Mouse (Mus musculus) C2C12 (cell line): ENCODE results near the gene Ugt1a9.
"Not testable (repeated sequence)": the region's sequence is repeated elsewhere in the genome, so short reads cannot be mapped to it uniquely, and the experiment has no call there.

Experiments
- CEBPB ChIP-seq: IDR thresholded peaks from one replicate; pipeline ENCODE4 v1.6.1; 2011; ENCODE audit warnings: low read depth, mild to moderate bottlenecking, control low read depth, moderate library complexity
- CTCF ChIP-seq: IDR thresholded peaks from one replicate; pipeline ENCODE4 v1.5.1; 2011; ENCODE audit not compliant: control insufficient read depth, insufficient read depth, insufficient read length
- FOSL1 ChIP-seq: IDR thresholded peaks from one replicate; pipeline ENCODE4 v1.8.0; 2011; ENCODE audit warnings: mild to moderate bottlenecking, low read length; ENCODE audit not compliant: poor library complexity, insufficient read depth, severe bottlenecking
- MAX ChIP-seq: IDR thresholded peaks from one replicate; pipeline ENCODE4 v1.6.1; 2011; ENCODE audit warnings: mild to moderate bottlenecking, control low read depth
- MYOG ChIP-seq: IDR thresholded peaks from one replicate; pipeline ENCODE4 v1.6.1; 2011; ENCODE audit not compliant: control insufficient read depth, insufficient read length; ENCODE audit errors: extremely low read depth
- USF1 ChIP-seq: IDR thresholded peaks from one replicate; pipeline ENCODE4 v1.6.1; 2011; ENCODE audit warnings: low read depth, mild to moderate bottlenecking, control low read depth, moderate library complexity

- TF ChIP-seq CTCF, USF1, MAX, CEBPB, FOSL1, MYOG: not testable (repeated sequence)
Measured at GRCm38 (mm10) chr1:88145278-88145677, 74.7 kb downstream of the Ugt1a9 start.
